Mouse (Mus musculus): ENCODE results near the gene Oit3.

The Oit3 gene

DNA sequence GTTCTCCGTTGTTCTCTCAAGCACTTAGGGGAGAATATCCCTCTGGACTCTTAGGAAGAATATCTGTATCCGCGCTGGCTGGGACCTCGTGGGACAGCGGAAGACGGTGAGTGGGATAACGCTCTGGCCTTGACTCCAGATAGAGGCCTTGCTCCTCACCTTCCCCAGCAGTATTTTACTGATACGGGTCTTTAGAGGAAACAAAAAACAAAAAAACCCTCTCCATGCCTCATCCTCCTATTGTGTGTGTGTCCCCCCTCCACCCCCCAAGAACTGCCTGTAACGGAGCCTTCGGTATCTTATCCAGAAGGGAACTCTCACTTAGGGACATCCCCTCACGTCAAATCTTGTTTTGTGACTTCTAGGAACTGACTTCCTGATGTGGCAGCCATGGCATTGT is at the start of gene Oit3:
Gene Oit3 (minus strand): TSS at position 44 of the 400 bp plus-strand sequence.
- DNase-seq (ENCODE audit: low spot score), result no peak

DNA sequence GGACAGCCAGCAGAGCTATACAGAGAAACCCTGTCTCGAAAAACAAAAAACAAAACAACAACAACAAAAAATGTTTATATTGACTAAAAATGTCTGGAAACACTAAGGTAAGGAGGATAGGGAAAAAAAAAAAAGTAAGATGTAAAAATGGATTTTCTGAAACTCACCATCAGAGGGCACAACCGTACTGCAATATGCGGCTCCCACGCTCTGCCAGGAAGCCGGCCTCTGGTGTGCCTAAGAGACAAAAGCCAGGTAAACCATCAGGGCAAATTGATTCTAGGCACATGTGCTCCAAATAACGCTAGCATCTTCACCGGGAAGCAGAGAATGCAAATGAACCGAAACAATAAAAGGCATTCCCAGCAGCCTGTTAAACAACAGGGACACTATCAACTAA is 49.3 kb upstream of the Oit3 start:
- DNase-seq (ENCODE audit: low spot score), result no peak

DNA sequence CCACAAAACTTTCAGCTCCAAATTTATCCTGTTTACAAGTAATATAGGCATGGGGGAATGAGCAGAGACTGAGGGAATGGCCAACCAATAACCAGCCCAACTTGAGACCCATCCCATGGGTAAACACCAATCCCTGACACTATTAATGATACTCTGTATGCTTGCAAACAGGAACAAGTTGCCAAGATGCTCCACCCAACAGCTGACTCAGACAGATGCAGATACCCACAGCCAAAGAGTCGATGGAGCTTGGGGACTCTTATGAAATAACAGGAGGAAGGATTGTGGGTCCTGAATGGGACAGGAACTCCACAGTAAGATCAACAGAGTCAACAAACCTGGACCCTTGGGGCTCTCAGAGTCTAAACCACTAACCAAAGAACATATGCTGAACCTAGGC is 47.8 kb upstream of the Oit3 start:
- DNase-seq (ENCODE audit: low spot score), result no peak

- DNase-seq (ENCODE audit: low spot score), result no peak
Measured at GRCm38 (mm10) chr10:59487351-59487750, 45.8 kb upstream of the Oit3 start.

DNA sequence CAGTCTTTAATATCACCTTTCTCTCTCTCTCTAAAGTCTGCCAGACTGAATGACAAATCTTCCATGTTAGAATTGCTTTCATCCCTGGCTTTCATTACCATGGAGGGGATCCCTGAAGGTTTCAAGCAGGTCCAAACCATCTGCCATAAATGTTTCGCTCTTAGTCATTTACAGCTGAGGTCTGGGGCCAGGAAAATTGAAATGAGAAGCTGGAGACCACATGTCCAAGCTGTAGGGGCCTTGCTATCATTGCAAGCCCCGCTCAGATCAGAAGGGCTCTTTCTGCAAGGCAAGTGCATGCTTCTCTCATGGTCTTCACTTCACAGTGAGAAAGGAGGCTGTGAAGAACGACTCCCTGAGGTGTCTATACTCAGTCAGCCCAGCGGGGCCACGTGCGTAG is 42.7 kb upstream of the Oit3 start:
- no peak for DNase-seq (ENCODE audit: low spot score)

GRCm38 (mm10) chr10:59481381-59481780 is 39.8 kb upstream of the Oit3 start:
- DNase-seq (ENCODE audit: low spot score), result no peak

DNA sequence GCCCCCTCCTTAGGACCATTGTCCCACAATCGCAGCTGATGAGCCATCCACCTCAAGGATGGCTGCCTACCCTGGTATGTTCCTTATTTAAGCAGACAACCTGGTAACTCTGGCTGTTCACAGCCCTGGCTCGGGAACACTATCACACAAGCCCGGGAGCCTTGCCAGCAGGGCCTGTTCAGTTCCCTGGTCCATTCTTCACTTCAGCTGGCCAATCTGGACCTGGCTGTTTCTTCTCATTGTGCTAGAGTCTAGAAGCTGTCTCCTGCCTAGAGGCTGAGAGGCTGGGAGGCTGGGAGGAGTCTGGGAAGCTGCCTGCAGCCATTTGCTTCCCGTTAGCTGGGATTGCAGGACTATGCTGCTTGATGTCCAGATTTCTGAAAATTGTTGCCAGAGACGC is 28.9 kb upstream of the Oit3 start:
- DNase-seq (ENCODE audit: low spot score), result no peak

DNA sequence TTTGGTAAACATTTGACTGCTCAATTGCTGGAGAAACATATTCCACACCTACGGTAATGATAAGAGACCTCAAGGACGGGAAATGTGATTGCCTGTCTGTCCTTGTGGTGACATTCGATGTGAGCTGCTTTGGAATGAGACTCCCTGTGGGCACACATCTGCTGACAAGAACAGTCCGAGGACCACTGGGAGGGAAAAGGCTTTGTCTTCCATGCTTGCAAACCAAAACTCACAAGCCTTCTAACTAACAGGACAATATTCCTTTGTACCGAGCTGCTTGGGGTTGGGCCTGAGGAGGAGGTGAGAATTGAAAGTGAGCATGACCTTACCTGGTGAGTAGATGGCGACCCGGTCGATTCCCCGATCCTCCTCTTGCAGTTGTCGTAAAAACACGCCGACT is 25.7 kb upstream of the Oit3 start:
- DNase-seq (ENCODE audit: low spot score), result no peak

GRCm38 (mm10) chr10:59466626-59467025 is 25.0 kb upstream of the Oit3 start:
- DNase-seq (ENCODE audit: low spot score), result no peak

GRCm38 (mm10) chr10:59465546-59465945 is 24.0 kb upstream of the Oit3 start:
- DNase-seq (ENCODE audit: low spot score), result no peak

GRCm38 (mm10) chr10:59462307-59462706 is 20.7 kb upstream of the Oit3 start:
- no peak for DNase-seq (ENCODE audit: low spot score)

DNA sequence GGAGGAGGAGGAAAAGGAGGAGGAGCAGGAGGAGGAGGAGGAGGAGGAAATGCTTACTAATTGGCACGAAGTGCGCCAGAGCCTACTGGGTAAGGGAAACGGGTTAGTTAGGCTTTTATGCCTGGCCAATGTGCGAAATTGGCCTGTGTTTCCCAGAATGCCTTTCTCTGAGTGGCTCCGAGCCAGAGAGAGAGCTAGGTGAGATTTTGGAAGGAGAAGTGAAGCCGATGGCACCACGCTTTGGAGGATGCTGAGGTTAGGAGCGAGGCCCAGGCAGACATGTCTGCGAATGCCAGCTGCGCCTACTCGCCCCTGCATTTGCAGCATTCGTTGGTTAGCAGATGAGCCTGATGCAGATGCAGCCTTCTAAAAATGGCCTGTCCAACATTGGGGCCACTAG is 18.2 kb upstream of the Oit3 start:
- no peak for DNase-seq (ENCODE audit: low spot score)

DNA sequence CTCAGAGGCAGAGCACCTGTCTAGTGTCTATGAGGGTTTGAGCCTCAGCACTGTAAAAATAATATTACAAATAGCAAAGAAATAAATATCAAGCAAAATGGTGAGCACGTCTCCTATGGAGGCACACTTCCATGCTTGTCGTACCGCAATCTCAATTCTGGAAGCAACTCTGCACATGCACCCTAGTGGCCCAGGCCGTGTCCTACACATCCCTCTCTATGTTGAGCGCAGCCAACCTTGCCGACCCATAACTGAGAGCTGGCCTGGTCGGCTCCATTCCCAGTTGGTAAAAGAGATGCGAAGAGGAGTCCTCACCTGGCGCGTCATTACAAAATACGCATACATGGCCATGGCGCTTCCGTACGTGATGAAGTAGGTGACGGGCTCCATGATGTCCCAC is 13.1 kb upstream of the Oit3 start:
- DNase-seq (ENCODE audit: low spot score), result no peak

DNA sequence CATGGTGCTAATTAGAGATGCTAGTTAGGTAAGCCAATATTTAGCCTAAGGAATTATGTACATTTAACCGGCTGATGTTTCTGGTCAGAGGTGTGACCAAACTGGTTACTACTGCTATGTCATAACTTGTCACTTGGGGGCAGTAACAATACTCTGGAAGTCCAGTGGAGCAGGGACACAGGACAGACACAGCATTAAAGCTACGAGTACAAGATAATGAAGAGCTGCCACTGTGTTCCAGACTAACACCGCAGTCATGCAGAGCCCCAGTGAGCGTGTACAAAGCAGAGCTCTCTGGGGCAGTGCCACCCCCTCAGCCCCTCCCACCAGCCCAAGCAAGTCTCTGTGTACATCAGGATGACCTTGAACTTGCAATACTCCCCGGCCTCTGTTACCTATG is 10.3 kb upstream of the Oit3 start:
- peak; percentile 78 for DNase-seq (ENCODE audit: low spot score)

DNA sequence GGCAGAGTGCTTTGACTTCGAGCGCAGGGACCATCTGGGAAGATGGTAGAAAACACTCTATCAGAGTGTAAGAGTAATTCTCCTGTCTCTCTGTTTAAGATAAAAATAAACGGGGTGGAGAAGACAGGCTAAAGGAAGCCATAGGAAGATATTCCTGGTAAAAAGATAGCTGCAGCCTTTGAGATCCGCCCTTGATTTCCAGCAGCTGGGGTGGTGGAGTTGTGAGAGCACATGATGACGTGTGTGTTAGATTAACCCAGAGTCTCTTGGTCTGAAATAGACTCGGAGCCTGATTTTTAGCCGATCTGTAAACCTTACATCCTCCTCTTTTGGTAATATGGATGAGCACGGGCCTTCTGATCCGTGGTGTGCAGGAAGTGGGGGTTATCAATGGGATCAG is 6.0 kb upstream of the Oit3 start:
- no peak for DNase-seq (ENCODE audit: low spot score)

GRCm38 (mm10) chr10:59446911-59447437 is 5.4 kb upstream of the Oit3 start:
- no peak for DNase-seq (ENCODE audit: low spot score)

GRCm38 (mm10) chr10:59444635-59445034 is 3.1 kb upstream of the Oit3 start:
- no peak for DNase-seq (ENCODE audit: low spot score)

DNA sequence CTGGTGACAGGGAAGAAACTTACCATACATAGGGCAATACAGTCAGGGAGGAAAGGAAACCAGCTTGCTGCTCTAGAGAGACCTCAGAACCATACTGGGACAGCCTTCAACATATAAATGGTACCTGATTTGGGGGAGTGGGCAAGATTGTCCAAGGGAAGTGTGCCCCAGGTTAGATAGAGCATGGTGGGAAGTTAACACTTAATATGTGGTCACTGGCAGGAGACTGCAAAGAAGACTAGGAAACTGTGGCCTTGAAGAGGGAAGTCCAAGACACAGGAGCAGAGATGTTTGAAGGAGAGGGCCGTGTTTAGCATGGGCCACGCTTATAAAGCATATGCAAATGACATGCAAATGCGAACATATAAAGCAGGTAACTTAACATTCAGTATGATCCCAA is 2.5 kb upstream of the Oit3 start:
- DNase-seq (ENCODE audit: low spot score), result no peak

DNA sequence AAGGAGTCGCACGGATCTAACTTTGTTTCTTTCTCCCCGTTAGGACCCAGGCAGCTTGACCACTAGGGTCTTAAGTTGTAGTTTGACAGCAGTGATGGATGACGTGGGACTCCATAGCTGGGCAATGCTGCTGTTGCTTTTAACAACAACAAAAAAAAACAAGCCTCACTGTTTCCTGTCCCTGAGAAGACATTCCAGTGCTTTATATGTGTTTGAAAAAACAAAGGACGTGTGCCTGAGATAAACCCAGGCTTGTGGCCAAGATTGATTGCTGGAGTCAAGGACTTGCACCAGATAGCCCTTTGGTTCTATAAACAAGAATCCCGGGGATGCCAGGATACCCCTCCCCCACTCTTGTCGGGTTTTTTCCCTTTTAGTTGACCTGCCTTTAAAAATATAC is 1.6 kb upstream of the Oit3 start:
- DNase-seq (ENCODE audit: low spot score), result peak; percentile 72

DNA sequence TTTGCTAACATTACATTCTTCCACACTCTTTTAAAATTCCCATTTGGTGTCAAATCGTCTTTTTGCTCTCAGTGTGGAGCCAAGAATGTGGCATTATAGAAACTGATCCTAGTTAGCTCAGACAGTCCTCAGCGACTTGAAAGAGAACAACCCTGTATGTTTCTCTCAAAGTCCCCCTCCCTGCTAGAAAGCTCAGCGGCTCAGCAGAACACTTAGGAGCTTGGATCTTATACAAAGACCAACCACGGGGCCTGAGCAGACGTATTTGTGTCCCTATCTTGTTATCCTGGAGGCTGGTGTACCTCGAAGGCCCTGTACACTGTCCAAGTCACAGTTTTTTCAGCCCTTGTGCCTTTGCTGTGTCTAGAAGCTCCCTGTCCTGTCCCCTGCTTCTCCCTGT is 1.4 kb downstream of the Oit3 start:
- DNase-seq (ENCODE audit: low spot score), result no peak

GRCm38 (mm10) chr10:59439508-59439931 is 2.1 kb downstream of the Oit3 start:
- no peak for DNase-seq (ENCODE audit: low spot score)

GRCm38 (mm10) chr10:59438651-59439050 is 2.9 kb downstream of the Oit3 start:
- no peak for DNase-seq (ENCODE audit: low spot score)

GRCm38 (mm10) chr10:59435746-59436145 is 5.8 kb downstream of the Oit3 start:
- DNase-seq (ENCODE audit: low spot score), result no peak

GRCm38 (mm10) chr10:59430701-59431218 is 10.8 kb downstream of the Oit3 start:
- DNase-seq (ENCODE audit: low spot score), result no peak

Data from embryo, embryonic 10 days (tissue).